Mouse (Mus musculus): ENCODE results near the gene Dnm3. TPM values are rescaled to one million over a fixed set of nuclear protein-coding genes. Genes with fewer than 3 reads are reported as not detected.
A peak's percentile ranks its signal among the peaks of the same experiment; 100 is the strongest.

Dnm3 gene
- total RNA-seq, 1 experiment = 0.49 TPM

- TF ChIP-seq MAFK (IDR thresholded peaks at IDR 0.05; ENCODE audit: insufficient read depth, low read depth, low read length) (no peak), CHD2 (IDR thresholded peaks at IDR 0.05; ENCODE audit: low read depth, low read length) (no peak), ZNF384 (IDR thresholded peaks at IDR 0.05; ENCODE audit: low read depth, low read length) (no peak), HCFC1 (IDR thresholded peaks at IDR 0.05; ENCODE audit: borderline replicate concordance, insufficient read depth, low read length) (no peak), ZC3H11A (IDR thresholded peaks at IDR 0.05; ENCODE audit: borderline replicate concordance, low read depth, low read length) (no peak)
- in situ Hi-C loops (cut with MboI; ENCODE audit: low sequenced_read_pairs in 2 of 2, unreplicated experiment in 2 of 2) = no loop called here
- no peaks in the 10 kb centered on the region for H3K9me3 ChIP-seq (ENCODE audit: control insufficient read depth, insufficient read depth, low read depth, low read length)
- no peak overlapping the region for H3K9ac ChIP-seq (ENCODE audit: insufficient read depth, low read depth, low read length, poor library complexity, severe bottlenecking)
- no peak overlapping the region for H3K27ac ChIP-seq (ENCODE audit: insufficient read depth, low read depth, low read length, poor library complexity, severe bottlenecking)
- no peak overlapping the region for H3K4me3 ChIP-seq (ENCODE audit: insufficient read depth in 1 of 2, low read depth in 1 of 2, low read length in 2 of 2, poor library complexity in 1 of 2, severe bottlenecking in 1 of 2)
- DNase-seq (ENCODE audit: low read depth, low spot score) = no peak
- H3K36me3 ChIP-seq (ENCODE audit: control insufficient read depth, insufficient read depth, low read length, poor library complexity, severe bottlenecking) = no peaks in the 10 kb centered on the region
- no peaks in the 10 kb centered on the region for H3K4me1 ChIP-seq (ENCODE audit: control insufficient read depth in 2 of 2, insufficient read depth in 2 of 2, low read length in 2 of 2, poor library complexity in 1 of 2)
Observed at GRCm38 (mm10) chr1:162223258-162223940, 254.4 kb downstream of the Dnm3 start.

DNA sequence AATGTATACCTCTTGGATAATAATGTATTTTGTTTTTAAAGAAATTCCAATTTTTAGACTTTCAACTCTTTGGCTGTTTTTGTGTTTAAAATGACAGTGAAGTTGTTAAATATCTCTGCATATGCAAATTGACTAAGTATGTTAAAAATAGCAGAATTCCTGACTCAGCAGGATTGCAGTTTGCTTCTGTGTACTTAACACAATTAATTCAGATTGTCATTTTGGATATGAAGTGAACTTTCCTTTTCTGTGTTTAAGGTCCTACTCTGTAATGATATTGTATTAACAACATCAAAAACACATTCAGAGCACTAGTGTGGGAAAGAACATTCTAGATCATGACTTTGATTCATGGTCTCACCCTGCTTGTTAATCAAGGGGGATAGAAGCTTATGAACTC is 255.5 kb downstream of the Dnm3 start:
- H3K9ac ChIP-seq (ENCODE audit: insufficient read depth, low read depth, low read length, poor library complexity, severe bottlenecking) = no peak overlapping the region
- TF ChIP-seq CHD2 (IDR thresholded peaks at IDR 0.05; ENCODE audit: low read depth, low read length) (no peak), MAFK (IDR thresholded peaks at IDR 0.05; ENCODE audit: insufficient read depth, low read depth, low read length) (peak; percentile 59)
- DNase-seq (ENCODE audit: low read depth, low spot score) = no peak
- no peaks in the 10 kb centered on the region for H3K4me1 ChIP-seq (ENCODE audit: control insufficient read depth in 2 of 2, insufficient read depth in 2 of 2, low read length in 2 of 2, poor library complexity in 1 of 2)
- no peaks in the 10 kb centered on the region for H3K9me3 ChIP-seq (ENCODE audit: control insufficient read depth, insufficient read depth, low read depth, low read length)
- H3K36me3 ChIP-seq (ENCODE audit: control insufficient read depth, insufficient read depth, low read length, poor library complexity, severe bottlenecking) = no peaks in the 10 kb centered on the region
- no peak overlapping the region for H3K4me3 ChIP-seq (ENCODE audit: insufficient read depth in 1 of 2, low read depth in 1 of 2, low read length in 2 of 2, poor library complexity in 1 of 2, severe bottlenecking in 1 of 2)
- H3K27ac ChIP-seq (ENCODE audit: insufficient read depth, low read depth, low read length, poor library complexity, severe bottlenecking) = no peak overlapping the region
- in situ Hi-C loops (cut with MboI; ENCODE audit: low sequenced_read_pairs in 2 of 2, unreplicated experiment in 2 of 2) = no loop called here

DNA sequence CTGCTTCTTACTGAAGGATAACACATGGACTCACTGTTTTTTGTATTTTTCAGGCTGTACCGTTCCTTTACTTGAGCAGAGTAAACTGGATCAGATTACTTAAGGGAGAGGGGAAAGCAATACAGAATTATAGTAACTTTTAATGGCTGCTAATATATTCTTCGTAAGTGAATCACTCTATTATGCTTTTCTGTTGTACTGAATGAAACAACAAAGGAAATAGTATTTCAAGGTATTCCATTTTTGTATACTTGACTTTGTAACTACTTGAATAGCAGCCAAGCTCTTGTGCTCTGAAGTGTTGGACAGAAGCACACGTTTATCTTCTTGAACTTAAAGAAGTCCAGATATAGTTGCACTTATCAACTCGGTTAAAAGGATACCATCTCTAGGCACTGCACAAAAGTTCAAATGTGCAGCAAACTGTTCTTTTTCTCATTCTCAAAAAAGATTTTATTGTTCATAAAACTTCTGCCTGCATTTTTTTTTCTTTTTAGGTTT is 256.0 kb downstream of the Dnm3 start:
- no peak for DNase-seq (ENCODE audit: low read depth, low spot score)
- Histone ChIP-seq H3K4me3 (ENCODE audit: insufficient read depth in 1 of 2, low read depth in 1 of 2, low read length in 2 of 2, poor library complexity in 1 of 2, severe bottlenecking in 1 of 2) (no peak overlapping the region), H3K9me3 (ENCODE audit: control insufficient read depth, insufficient read depth, low read depth, low read length) (no peaks in the 10 kb centered on the region), H3K9ac (ENCODE audit: insufficient read depth, low read depth, low read length, poor library complexity, severe bottlenecking) (no peak overlapping the region), H3K27ac (ENCODE audit: insufficient read depth, low read depth, low read length, poor library complexity, severe bottlenecking) (no peak overlapping the region), H3K36me3 (ENCODE audit: control insufficient read depth, insufficient read depth, low read length, poor library complexity, severe bottlenecking) (no peaks in the 10 kb centered on the region), H3K4me1 (ENCODE audit: control insufficient read depth in 2 of 2, insufficient read depth in 2 of 2, low read length in 2 of 2, poor library complexity in 1 of 2) (no peaks in the 10 kb centered on the region)
- in situ Hi-C loops (cut with MboI; ENCODE audit: low sequenced_read_pairs in 2 of 2, unreplicated experiment in 2 of 2) = no loop called here
- TF ChIP-seq MAFK (IDR thresholded peaks at IDR 0.05; ENCODE audit: insufficient read depth, low read depth, low read length) = no peak
- no peak for TF ChIP-seq CHD2 (IDR thresholded peaks at IDR 0.05; ENCODE audit: low read depth, low read length)
- TF ChIP-seq ZC3H11A (IDR thresholded peaks at IDR 0.05; ENCODE audit: borderline replicate concordance, low read depth, low read length) = no peak
- TF ChIP-seq HCFC1 (IDR thresholded peaks at IDR 0.05; ENCODE audit: borderline replicate concordance, insufficient read depth, low read length) = no peak
- no peak for TF ChIP-seq ZNF384 (IDR thresholded peaks at IDR 0.05; ENCODE audit: low read depth, low read length)

DNA sequence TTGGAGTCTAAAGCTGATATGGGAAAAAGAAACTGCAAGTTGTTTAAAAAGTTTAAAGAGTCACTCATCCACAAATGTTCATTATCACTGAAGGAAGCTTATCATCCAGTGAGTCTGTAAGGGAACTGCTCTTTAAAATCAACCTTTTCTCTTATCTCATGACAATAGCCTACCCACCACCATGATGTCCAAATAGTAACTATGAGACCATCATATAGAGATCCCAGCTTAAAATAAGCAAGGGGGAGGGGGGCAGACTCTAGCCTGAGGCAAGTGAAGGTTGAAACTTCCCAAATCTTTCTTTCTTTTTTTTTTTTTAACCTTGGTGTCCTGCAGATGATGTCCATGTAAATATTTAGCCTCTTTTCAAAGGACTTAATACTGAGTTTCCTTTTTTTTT is 256.9 kb downstream of the Dnm3 start:
- in situ Hi-C loops (cut with MboI; ENCODE audit: low sequenced_read_pairs in 2 of 2, unreplicated experiment in 2 of 2) = no loop called here
- Histone ChIP-seq H3K9ac (ENCODE audit: insufficient read depth, low read depth, low read length, poor library complexity, severe bottlenecking) (no peak overlapping the region), H3K4me1 (ENCODE audit: control insufficient read depth in 2 of 2, insufficient read depth in 2 of 2, low read length in 2 of 2, poor library complexity in 1 of 2) (no peaks in the 10 kb centered on the region), H3K36me3 (ENCODE audit: control insufficient read depth, insufficient read depth, low read length, poor library complexity, severe bottlenecking) (no peaks in the 10 kb centered on the region), H3K27ac (ENCODE audit: insufficient read depth, low read depth, low read length, poor library complexity, severe bottlenecking) (no peak overlapping the region), H3K4me3 (ENCODE audit: insufficient read depth in 1 of 2, low read depth in 1 of 2, low read length in 2 of 2, poor library complexity in 1 of 2, severe bottlenecking in 1 of 2) (no peak overlapping the region), H3K9me3 (ENCODE audit: control insufficient read depth, insufficient read depth, low read depth, low read length) (no peaks in the 10 kb centered on the region)
- no peak for DNase-seq (ENCODE audit: low read depth, low spot score)
- TF ChIP-seq MAFK (IDR thresholded peaks at IDR 0.05; ENCODE audit: insufficient read depth, low read depth, low read length) (no peak), ZNF384 (IDR thresholded peaks at IDR 0.05; ENCODE audit: low read depth, low read length) (no peak), ZC3H11A (IDR thresholded peaks at IDR 0.05; ENCODE audit: borderline replicate concordance, low read depth, low read length) (no peak), HCFC1 (IDR thresholded peaks at IDR 0.05; ENCODE audit: borderline replicate concordance, insufficient read depth, low read length) (no peak)

DNA sequence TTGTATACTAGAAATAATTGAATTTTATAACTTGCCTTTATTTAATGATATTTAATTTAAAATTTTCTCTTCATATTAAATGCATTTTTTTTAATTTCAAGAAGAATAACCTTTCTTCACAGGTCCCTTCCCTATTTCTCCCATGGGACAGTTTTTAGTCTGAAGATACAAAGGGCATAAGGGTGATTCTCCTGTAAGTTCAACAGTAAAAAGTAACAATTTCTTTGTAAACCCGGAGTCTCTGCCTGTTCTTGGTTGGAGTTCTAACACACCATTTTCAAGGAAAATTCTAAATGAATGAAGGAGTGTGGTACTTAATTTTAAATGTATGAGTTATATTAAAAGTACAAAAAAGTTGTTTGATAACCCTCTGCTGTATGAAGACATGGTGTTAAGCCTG is 258.1 kb downstream of the Dnm3 start:
- H3K4me3 ChIP-seq (ENCODE audit: insufficient read depth in 1 of 2, low read depth in 1 of 2, low read length in 2 of 2, poor library complexity in 1 of 2, severe bottlenecking in 1 of 2) = no peak overlapping the region
- in situ Hi-C loops (cut with MboI; ENCODE audit: low sequenced_read_pairs in 2 of 2, unreplicated experiment in 2 of 2) = no loop called here
- no peak overlapping the region for H3K9ac ChIP-seq (ENCODE audit: insufficient read depth, low read depth, low read length, poor library complexity, severe bottlenecking)
- no peaks in the 10 kb centered on the region for H3K36me3 ChIP-seq (ENCODE audit: control insufficient read depth, insufficient read depth, low read length, poor library complexity, severe bottlenecking)
- TF ChIP-seq MAFK (IDR thresholded peaks at IDR 0.05; ENCODE audit: insufficient read depth, low read depth, low read length) (no peak), ZNF384 (IDR thresholded peaks at IDR 0.05; ENCODE audit: low read depth, low read length) (no peak), HCFC1 (IDR thresholded peaks at IDR 0.05; ENCODE audit: borderline replicate concordance, insufficient read depth, low read length) (no peak), ZC3H11A (IDR thresholded peaks at IDR 0.05; ENCODE audit: borderline replicate concordance, low read depth, low read length) (no peak), CHD2 (IDR thresholded peaks at IDR 0.05; ENCODE audit: low read depth, low read length) (no peak)
- DNase-seq (ENCODE audit: low read depth, low spot score) = no peak
- no peak overlapping the region for H3K27ac ChIP-seq (ENCODE audit: insufficient read depth, low read depth, low read length, poor library complexity, severe bottlenecking)
- no peaks in the 10 kb centered on the region for H3K9me3 ChIP-seq (ENCODE audit: control insufficient read depth, insufficient read depth, low read depth, low read length)
- no peaks in the 10 kb centered on the region for H3K4me1 ChIP-seq (ENCODE audit: control insufficient read depth in 2 of 2, insufficient read depth in 2 of 2, low read length in 2 of 2, poor library complexity in 1 of 2)

All from ES-E14 (cell line).